Mouse (Mus musculus) left cerebral cortex, postnatal 25 days (tissue): ENCODE data around the gene Ube2v1. TPM values are rescaled to one million over a fixed set of nuclear protein-coding genes. Genes with fewer than 3 reads are reported as not detected.
A peak's percentile ranks its signal among the peaks of the same experiment; 100 is the strongest.

Source experiments
- DNase-seq, 2 experiments: peaks; one replicate each; pipeline ENCODE4 v3.0.0; 2022; ENCODE audit warnings: low spot score in 2 of 2, mixed read lengths in 1 of 2
- intact Hi-C: fragments of 180-260 bp; cut with DNase I; formaldehyde crosslinking; loops from one replicate; pipeline ENCODE4 v1.15.1; 2025
- total RNA-seq, 2 experiments: library from RNA; stranded (reverse); gene quantifications; 2 replicates each; pipeline ENCODE4 v1.2.3; 2021

Ube2v1 gene
- total RNA-seq: 100 to 1,000 TPM; 254 to 264 TPM

DNA sequence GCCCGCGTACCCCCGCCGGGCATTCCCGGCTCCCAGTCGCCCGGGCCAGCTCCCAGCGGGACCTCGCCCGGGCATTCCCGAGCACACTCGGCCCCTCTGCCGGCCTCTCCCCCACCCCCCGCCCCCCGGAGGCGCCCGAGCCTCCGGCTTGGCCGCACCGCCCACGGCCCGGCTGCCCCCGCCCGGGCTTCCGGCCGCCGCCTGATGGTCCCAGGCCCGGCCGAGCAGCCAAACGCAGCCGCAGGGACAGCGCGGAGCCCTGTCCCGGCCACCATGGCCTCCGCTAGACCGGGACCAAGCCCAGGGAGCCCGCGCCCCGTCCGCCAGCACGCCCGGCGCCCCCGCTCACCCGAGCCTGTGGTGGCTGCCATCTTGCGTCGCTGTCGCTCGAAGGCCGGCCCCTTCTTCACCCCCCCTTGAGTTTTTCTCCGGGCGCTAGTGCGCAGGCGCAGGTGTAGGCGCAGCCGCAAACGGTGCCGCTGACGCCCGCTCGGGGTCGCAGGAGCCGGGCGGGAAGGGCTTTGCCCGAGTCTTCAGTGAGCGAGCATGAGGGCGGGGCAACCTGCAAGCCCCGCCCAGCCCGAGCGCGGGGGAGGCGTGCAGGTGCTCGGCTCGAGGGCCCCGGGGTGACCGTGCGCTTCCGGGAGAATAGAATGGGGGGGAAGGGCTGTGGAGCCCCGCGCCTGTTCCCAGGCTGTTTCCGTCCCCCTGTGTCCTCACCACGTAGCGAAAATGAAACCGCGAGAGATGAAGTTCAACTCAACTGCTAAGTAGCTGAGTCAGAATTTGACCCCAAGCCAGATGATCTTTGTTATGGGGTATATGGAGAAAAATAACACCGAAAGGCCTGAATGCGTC lies at the start of gene Ube2v1:
Gene Ube2v1, minus strand, starts transcription at position 505 of the 858 bp plus-strand sequence.
- DNase-seq: peak; percentile 96 to 98

DNA sequence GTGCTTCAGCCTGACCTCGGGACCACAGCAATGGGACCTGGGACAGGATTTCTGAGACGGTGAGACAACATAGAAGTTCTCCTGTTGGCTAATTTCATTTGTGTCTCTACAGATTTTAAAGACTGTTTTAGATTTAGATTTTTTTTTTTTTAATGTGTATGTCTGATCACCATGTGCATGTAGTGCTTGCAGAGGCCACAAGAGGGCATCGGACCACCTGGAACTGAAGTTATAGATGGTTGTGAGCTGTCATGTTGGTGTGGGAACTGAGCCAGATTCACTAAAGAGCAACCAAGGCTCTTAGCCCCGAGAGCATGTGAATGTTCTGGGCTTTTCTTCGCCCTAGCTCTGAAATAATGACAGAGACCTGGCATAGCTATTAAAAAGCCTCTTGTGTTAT lies 48.8 kb upstream of the Ube2v1 start:
- DNase-seq: peak in 1 of 2 experiments; percentile 36
- intact Hi-C loops: no loop called here

More for the DNA sequence above, at the start of gene Ube2v1:
- intact Hi-C loops: no loop called here

DNA sequence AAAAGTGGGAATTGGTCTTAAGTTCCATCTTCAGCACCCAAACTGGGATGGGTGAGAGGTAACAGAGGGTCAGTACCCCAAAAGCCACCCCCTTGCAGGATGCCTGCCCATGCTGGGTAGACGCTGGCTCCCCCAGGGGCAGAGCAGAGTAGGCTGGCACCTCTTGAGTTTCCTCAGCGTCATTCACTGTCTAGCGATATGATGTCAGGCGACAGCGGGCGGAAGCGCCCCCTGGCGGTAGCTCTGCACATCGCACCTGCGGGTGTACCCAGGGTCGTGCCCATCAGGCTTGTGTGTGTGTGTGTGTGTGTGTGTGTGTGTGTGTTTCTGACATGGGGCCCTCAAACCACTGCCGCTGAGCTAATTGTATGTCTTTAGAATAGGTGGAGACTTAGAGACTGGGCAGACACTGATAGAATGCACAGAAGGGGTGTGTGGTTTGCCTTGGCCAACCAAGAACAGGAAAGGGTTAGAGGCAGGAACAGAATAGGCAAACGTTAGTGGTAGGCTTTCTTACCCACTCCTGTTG lies 48.1 kb upstream of the Ube2v1 start:
- intact Hi-C loops: loop anchor here (2.0 kb wide), 1 partner anchor 149 kb away; no protein-coding TSS in a partner anchor
- peak; percentile 66 to 73 for DNase-seq

DNA sequence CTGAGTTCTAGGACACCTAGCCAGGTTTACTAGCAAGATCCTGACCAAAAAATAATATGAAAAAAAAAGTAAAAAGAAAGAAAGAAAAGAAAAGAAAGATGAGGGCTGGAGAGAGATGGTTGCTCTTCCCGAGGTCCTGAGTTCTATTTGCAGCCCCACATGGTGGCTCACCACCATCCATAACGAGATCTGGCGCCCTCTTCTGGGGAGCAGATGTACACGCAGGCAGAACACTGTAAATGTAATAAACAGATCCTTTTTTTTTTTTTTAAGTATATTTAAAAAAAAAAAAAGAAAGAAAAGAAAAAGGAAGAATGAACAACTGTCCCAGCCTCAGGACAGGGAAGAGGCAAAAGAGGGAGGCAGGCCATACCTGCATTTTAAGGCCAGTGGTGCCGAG lies 46.7 kb upstream of the Ube2v1 start:
- no peak for DNase-seq
- intact Hi-C loops: loop anchor here (2.0 kb wide), 1 partner anchor 148 kb away; no protein-coding TSS in a partner anchor

DNA sequence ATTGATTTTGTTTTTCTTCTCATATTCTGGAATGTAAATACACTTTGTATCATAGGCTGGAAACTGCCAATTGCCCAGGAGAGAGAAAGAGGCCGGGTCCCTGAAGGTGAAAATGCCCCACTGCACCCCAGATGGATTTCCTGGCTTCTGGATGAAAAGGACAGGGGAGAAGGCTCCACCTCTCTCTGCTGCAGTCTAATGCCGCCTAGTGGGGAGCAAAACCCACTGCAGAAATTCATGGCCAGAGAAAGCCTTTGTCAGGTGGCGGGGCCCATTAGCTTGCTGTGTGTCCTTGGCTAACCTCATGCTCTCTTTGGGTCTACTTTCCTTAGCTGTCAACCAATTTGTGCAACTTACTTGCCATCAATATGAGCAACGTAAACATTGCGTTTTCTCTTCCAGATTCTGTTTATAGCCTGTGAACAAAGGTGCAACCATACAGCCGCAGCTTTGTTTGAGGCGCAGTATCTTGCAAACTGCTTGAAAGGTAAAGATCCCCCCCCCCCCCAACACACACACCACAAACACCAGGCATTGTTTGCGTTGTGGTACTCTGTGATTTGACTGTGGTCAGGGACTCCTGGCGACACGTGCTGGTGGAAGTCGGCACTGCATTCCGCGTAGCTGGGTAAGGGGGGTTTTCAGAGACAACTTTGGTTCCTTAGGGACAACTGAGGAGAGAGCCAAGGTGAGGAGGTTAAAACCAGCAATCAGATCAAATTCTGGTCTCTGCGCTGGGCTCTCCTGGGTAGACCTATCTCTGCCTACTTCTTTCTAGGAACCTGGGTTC lies 43.4 kb upstream of the Ube2v1 start:
- intact Hi-C loops: loop anchor here (2.0 kb wide), 1 partner anchor 35 kb away; no protein-coding TSS in a partner anchor
- peak in 1 of 2 experiments; percentile 28 for DNase-seq

DNA sequence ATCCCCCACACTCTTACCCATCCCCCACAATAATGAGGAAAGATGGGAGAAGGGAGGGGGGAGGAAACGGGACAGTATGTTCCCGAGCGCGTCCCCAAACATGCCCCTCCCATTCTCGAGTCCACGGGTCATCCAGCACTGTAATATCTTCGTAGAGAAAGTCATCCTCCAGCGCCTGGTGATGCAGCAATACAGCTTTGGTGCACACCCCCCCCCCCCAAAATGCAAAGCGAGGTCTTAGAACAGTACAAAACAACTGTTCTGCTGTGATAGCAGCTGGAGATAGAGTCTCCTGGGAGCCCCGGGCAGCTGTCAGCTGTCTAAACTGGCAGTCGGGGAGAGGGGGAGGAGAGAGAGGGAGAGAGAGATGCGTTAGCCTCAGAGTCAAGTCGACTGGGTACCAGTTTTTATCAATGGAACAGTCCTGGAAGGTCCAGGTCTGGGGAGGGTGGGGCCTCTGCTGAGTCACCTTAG lies 40.4 kb upstream of the Ube2v1 start:
- no peak for DNase-seq
- intact Hi-C loops: no loop called here

DNA sequence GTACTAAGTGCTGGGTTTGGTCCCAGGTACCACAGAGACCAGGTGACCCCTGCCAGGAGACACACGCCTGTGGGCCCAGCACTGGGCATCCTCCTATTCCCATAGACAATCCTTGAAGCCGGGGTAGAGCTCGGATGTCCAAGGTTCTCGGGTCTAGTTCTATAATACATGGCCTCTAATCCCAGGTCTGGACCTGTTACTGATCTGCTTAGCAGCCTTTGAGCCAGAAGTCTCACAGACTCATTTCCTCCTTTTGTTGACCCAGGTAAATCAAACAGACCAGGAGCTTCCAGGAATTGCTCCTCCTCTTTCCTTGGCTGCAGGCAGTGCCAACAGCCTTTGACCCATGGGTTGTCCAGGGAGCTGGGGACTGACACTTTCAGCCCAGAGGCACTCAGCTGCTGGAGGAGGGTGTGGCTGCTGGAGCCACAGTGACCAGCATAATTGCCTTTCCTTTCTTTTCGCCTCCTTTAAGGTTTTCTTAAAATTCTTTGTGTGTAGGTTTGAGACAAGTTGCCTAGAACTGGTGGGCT lies 39.3 kb upstream of the Ube2v1 start:
- DNase-seq: no peak
- intact Hi-C loops: no loop called here

DNA sequence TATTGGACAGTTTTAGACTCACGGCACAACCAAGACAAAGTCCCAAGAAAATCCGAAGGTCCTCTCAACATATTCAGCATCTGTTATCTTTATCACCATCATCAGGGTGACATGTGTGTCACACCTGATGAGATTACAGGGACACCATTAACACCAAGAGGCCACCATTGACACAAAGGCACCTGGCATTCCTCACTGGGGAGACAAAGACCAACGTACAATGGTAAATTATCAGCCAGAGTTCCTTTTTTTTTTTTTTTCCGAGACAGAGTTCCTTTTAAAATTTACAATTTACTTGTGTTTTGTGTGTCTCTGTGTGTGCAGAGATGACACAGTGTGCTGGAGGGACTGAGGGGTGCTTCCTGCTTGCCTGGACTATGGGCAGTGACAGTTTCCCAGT lies 37.5 kb upstream of the Ube2v1 start:
- no peak for DNase-seq
- intact Hi-C loops: no loop called here

DNA sequence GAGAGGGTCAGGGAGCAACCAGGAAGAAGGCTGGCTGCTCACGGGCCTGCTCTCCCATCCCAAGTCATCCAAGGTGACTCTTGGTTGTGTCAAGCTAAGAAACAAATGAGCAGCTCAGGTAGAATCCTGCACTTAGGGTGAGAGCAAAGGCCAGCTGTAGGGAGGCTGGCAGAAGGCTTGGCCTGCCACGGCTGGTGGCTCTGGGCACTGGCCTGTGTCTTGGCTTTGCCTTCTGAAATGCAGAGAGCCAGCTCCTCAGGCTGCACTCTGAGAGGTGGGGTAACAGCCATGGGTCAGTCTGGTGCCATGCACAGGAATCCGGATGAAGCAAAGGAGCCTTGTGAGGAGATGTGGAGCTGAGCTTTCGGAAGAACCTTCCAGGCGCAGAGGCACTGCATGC lies 36.5 kb upstream of the Ube2v1 start:
- intact Hi-C loops: no loop called here
- DNase-seq: no peak

DNA sequence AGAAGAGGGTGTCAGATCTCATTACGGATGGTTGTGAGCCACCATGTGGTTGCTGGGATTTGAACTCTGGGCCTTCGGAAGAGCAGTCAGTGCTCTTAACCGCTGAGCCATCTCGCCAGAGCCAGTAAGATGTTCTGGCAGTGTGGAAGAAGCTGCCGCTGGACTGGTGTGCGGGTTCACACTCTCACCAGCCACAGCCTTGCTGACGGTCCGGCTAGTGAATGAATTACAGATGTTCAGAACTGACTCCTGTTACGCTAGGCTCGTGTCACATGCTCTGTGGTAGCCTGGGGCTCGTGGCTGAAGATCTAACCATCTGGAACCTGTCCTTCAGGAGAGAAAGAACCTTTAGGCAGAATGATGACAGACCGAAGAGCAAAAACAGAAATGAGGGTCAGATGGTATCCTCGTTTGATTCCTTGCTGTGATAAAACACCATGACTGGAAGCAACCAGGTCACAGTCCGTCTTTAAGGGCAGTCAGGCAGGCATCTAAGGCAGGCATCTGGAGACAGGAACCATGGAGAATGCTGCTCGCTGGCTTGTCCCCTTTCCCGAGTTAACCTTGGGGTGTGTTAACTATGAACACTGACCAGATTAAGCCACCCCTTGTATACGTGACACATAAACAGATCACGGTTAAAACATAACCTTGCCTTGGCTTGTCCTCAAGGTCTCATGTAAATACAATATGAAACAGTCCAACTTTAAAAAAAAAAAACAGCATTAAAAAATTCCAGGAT lies 34.2 kb upstream of the Ube2v1 start:
- intact Hi-C loops: no loop called here
- no peak for DNase-seq

DNA sequence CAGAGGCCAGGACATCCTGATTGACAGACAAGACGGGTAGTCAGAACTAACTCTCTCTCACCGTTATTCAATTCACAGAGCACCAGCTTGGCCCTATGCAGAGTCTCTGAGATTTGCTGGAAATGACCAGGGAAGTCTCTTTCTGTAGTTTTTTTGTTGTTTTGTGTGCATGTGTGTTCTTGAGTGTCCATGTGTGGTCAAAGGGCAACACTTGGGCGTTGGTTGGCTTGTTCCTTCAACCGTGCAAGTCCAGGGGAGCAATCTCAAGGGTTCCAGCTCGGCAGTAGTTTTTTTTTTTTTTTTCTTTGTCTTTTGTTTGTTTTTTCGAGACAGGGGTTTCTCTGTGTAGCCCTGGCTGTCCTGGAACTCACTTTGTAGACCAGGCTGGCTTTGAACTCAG lies 30.8 kb upstream of the Ube2v1 start:
- DNase-seq: no peak
- intact Hi-C loops: no loop called here

DNA sequence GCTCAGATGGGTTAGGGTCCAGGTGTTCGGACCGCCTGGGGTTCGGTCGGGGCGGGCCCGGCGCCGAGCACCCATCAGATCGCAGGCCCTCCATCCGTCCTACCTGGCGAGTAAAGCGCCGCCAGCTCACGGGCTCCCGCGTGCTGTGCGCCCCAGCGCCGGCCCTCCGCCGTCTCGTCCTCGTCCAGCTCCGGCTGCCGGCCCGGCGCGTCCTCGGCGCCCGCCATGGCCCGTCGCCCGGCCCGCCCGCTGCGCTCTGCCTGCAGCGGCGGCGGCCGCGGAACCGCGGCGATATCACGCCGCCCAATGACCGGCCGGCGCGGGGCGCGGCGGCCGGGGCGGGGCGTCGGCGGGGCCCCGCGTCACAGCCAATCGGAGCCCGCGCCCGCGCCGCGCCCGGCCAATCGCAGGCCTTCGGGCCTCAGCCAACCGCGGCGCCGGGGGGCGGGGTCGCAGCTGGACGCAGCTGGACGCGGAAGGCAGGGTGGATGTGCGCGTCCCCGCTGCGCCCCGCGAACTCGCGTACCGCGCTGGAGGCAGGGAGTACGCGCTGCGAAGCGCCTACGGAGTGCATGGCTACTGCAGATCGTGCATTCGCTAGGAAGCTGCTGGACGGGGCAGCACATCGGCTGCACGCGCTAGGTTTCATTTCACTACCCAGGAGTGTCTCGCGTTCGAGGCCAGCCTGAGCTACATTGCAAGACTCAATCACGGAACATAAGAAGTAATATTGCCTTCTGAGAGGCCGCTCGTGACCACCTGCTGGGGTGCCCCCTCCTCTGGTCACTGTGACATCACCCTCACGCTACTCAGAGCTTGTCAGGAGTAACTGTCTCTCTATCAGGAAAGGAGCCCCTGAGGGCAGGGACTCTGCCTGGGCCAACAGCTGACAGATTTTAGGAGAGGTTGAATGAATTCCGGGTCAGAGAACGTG lies 29.6 kb upstream of the Ube2v1 start, which contains the start of gene Gm20431:
Gene Gm20431, minus strand, starts transcription at position 227 of the 934 bp plus-strand sequence.
- intact Hi-C loops: no loop called here
- peak; percentile 96 to 98 for DNase-seq

DNA sequence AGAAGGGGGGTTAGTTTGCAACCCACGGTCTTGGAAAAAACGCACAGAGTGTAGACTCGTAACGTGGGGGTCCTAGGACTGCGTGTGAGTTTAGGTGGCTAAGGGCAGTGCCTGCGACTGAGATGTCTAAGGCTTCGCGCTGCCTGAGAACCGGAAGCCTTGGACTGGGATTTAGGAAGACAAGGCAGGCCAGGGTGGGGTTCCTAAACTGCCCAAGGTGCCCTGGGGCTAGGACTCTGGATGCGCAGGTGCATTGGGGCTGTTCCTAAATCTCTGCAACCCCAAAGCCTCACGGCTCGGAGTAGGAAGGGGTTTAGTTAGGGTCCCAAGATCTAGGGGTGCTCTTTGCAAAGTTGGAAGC lies 28.7 kb upstream of the Ube2v1 start:
- DNase-seq: no peak
- intact Hi-C loops: no loop called here

DNA sequence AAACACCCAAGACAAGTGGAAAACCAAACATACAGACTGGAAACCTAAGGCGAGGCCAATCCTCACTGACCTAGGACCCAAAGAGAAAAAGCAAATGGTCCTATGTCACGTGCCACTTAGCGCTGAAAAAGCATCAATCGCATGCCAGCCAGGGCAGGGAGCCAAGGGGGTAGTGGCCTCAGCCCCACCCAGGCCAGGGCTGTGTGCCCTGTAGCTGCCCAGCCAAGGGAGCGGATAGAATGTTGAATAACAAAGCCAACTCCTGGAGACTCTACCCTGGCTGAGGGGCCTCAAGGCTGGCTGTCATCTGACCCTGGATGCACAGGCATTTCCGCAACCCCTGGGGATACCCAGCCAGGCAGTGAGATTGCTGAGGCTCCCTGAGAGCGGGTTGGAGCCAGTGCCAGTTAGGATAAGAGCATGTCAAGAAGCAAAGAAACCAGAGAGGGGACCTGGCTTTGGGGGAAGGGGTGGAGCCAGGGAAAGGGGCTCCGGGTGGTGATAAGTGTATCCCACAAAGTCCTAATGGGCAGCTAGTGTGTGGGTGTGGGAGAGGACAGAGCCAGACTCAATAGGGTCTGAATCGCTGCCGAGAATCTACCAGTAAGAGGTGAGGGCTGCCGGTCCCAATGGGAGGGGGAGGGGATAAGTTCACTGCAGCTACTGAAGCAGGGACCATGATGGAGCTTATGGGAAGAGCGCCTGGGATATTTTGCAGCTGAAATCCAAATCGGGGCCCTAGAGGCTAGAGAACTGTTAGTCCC lies 28.1 kb upstream of the Ube2v1 start:
- intact Hi-C loops: no loop called here
- peak in 1 of 2 experiments; percentile 33 for DNase-seq

DNA sequence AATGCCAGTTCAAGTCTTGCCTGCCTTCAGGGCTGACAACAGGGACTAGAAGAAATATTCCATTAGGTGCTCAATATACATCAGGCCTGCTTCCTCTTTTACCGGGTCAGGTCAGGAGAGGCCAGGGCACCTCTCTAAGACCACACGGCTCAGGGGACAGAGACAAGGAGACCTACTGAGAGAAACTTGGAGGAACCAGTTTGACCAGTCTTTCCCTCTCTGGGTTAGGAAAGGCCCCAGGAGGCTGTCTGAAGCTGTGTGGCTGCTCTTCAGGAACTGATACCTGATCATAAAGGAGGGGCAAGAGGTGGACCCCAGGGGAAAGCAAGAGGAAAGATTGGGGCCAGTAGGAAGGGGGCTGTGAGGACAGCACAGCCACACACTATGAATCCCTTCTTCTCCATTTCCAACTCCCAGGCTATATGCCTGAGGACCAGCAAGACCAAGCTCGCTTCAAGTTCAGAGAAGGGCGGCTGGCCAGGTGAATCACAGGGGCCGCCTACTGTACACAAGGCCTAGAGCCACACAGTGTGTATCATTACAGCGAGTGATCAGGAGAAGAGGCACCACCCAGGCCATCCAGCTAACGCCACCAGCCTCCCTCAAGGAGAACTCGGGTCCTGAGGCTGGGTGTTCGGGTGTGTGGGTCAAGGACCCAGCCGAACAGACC lies 27.4 kb upstream of the Ube2v1 start:
- intact Hi-C loops: no loop called here
- no peak for DNase-seq

DNA sequence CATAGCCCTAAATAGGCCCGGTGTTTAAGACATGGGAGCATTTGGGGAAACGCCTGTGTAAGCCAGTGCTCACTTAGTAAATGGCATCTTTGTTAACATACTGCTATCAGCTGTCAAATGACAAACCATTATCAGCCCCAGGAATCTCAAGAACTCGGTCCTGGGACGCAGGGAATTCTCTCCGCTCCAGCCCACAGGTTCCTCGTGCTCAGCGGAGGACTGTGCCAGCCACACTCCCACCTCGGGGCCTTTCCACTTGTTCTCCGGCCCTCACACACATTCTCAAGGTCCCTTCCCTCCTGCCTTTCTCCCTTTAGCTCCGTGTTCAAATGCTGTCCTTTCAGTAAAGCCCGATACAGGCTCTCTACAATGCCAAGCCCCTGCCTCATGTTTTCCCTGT lies 26.8 kb upstream of the Ube2v1 start:
- intact Hi-C loops: no loop called here
- DNase-seq: no peak

DNA sequence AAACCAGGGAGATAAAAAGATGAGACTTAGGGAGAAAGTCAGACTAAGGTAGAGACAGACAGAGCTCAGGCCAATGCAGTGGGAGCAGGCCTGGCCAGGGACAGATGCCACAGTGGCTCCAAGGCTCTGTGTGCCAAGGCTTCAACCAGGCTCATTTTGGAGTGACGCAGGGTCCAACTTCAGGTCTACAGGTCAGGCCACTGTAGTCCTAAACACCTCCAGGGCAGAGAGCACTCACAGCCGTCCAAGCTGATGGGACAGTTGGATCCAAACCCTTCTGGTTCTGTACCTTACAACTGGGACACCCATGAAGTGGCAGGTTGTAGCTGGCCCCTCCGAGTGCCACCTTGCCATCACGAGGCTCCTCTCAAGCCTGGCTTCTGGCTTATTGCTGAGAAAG lies 26.1 kb upstream of the Ube2v1 start:
- intact Hi-C loops: no loop called here
- no peak for DNase-seq
